Mouse (Mus musculus) cerebellum, adult 11-12 months (tissue): Measurements from ENCODE around the gene Gm3286.
"Not testable (repeated sequence)": the region's sequence is repeated elsewhere in the genome, so short reads cannot be mapped to it uniquely, and the experiment has no call there.

Experiments
- DNase-seq: peaks from one replicate; pipeline ENCODE4 v3.0.0; 2022

Gm3286 gene

GRCm38 (mm10) chr5:95510458-95510857, at the start of gene Gm3286:
Gm3286 (plus strand) TSS chr5:95510758.
- not testable (repeated sequence) for DNase-seq
